Mouse (Mus musculus): ENCODE data around the gene Rnps1. TPM values are rescaled to one million over a fixed set of nuclear protein-coding genes. Genes with fewer than 3 reads are reported as not detected.
"Not testable (repeated sequence)": the region's sequence is repeated elsewhere in the genome, so short reads cannot be mapped to it uniquely, and the experiment has no call there.

The Rnps1 gene
- polyA plus RNA-seq, 1 experiment from 2014 or later: 378 TPM

- not testable (repeated sequence) for H3K9me3 ChIP-seq; H3K27me3 ChIP-seq; H3K36me3 ChIP-seq; H3K9ac ChIP-seq (replicated peaks); H3K27ac ChIP-seq (replicated peaks)
- H3K4me3 ChIP-seq: peak overlapping the region; percentile 83
- peak; percentile 35 for ATAC-seq (ENCODE audit: low FRiP score, low read depth)
- WGBS: 54% methylated on average over 10 of the region's 10 CpGs
- peaks cover 12% of the 10 kb centered on the region for H3K4me1 ChIP-seq
- peak overlapping the region; percentile 67 for H3K4me2 ChIP-seq (replicated peaks)
These were observed 41.3 kb downstream of the Rnps1 start for GRCm38 (mm10) chr17:24455523-24456206.

- H3K4me1 ChIP-seq: no peaks in the 10 kb centered on the region
- ATAC-seq (ENCODE audit: low FRiP score, low read depth): no peak
- no peak overlapping the region for H3K27ac ChIP-seq (replicated peaks)
- H3K9me3 ChIP-seq: no peaks in the 10 kb centered on the region
- H3K27me3 ChIP-seq: no peaks in the 10 kb centered on the region
- 68% methylated on average over 2 of the region's 2 CpGs for WGBS
- no peak overlapping the region for H3K9ac ChIP-seq (replicated peaks)
- no peak overlapping the region for H3K4me3 ChIP-seq
- H3K36me3 ChIP-seq: no peaks in the 10 kb centered on the region
- no peak overlapping the region for H3K4me2 ChIP-seq (replicated peaks)
These were observed 47.2 kb downstream of the Rnps1 start for GRCm38 (mm10) chr17:24461580-24461979.

GRCm38 (mm10) chr17:24462932-24463331 lies 48.6 kb downstream of the Rnps1 start:
- H3K4me3 ChIP-seq: no peak overlapping the region
- no peaks in the 10 kb centered on the region for H3K27me3 ChIP-seq
- no peak overlapping the region for H3K4me2 ChIP-seq (replicated peaks)
- ATAC-seq (ENCODE audit: low FRiP score, low read depth): no peak
- 90% methylated on average over 1 of the region's 1 CpGs for WGBS
- H3K27ac ChIP-seq (replicated peaks): no peak overlapping the region
- H3K9ac ChIP-seq (replicated peaks): no peak overlapping the region
- H3K9me3 ChIP-seq: no peaks in the 10 kb centered on the region
- H3K4me1 ChIP-seq: no peaks in the 10 kb centered on the region
- H3K36me3 ChIP-seq: no peaks in the 10 kb centered on the region

GRCm38 (mm10) chr17:24463374-24464133 lies 49.2 kb downstream of the Rnps1 start:
- H3K4me3 ChIP-seq: no peak overlapping the region
- no peak overlapping the region for H3K4me2 ChIP-seq (replicated peaks)
- H3K4me1 ChIP-seq: no peaks in the 10 kb centered on the region
- no peaks in the 10 kb centered on the region for H3K9me3 ChIP-seq
- no peak overlapping the region for H3K9ac ChIP-seq (replicated peaks)
- H3K27me3 ChIP-seq: no peaks in the 10 kb centered on the region
- H3K36me3 ChIP-seq: no peaks in the 10 kb centered on the region
- WGBS: 60% methylated on average over 6 of the region's 6 CpGs
- ATAC-seq (ENCODE audit: low FRiP score, low read depth): no peak
- no peak overlapping the region for H3K27ac ChIP-seq (replicated peaks)

- Histone ChIP-seq H3K9ac (replicated peaks) (no peak overlapping the region), H3K4me2 (replicated peaks) (no peak overlapping the region), H3K36me3 (peaks cover 4% of the 10 kb centered on the region; the same call in 1 of the 2 replicates), H3K4me1 (peaks cover 24% of the 10 kb centered on the region), H3K27me3 (no peaks in the 10 kb centered on the region), H3K4me3 (no peak overlapping the region), H3K9me3 (no peaks in the 10 kb centered on the region), H3K27ac (replicated peaks) (no peak overlapping the region)
- ATAC-seq (ENCODE audit: low FRiP score, low read depth): no peak
- WGBS: 89% methylated on average over 5 of the region's 5 CpGs
These were observed 54.4 kb downstream of the Rnps1 start for GRCm38 (mm10) chr17:24468636-24469246.

GRCm38 (mm10) chr17:24469336-24469909 lies 55.1 kb downstream of the Rnps1 start:
- Histone ChIP-seq H3K4me1 (peaks cover 24% of the 10 kb centered on the region), H3K36me3 (peaks cover 10% of the 10 kb centered on the region), H3K4me2 (replicated peaks) (peak overlapping the region; percentile 99), H3K4me3 (peak overlapping the region; percentile 76), H3K9me3 (no peaks in the 10 kb centered on the region), H3K9ac (replicated peaks) (peak overlapping the region; percentile 89), H3K27me3 (no peaks in the 10 kb centered on the region), H3K27ac (replicated peaks) (peak overlapping the region; percentile 89)
- 19% methylated on average over 7 of the region's 7 CpGs for WGBS
- no peak for ATAC-seq (ENCODE audit: low FRiP score, low read depth)

- Histone ChIP-seq H3K4me2 (replicated peaks) (peak within 1 kb of the TSS; percentile 99), H3K4me1 (peaks cover 24% of the 10 kb centered on the region), H3K4me3 (peak within 1 kb of the TSS; percentile 76), H3K9me3 (no peaks in the 10 kb centered on the region), H3K27ac (replicated peaks) (peak within 1 kb of the TSS; percentile 89), H3K27me3 (no peaks in the 10 kb centered on the region), H3K9ac (replicated peaks) (peak within 1 kb of the TSS; percentile 89), H3K36me3 (peaks cover 17% of the 10 kb centered on the region)
- under 1% methylated on average over 67 of the region's 75 CpGs for WGBS
- ATAC-seq (ENCODE audit: low FRiP score, low read depth): peak; percentile 98
These were observed 55.7 kb downstream of the Rnps1 start, which contains the start of the genes E4f1 and Pgp for GRCm38 (mm10) chr17:24469910-24470602. Gene E4f1, minus strand, starts transcription at chr17:24470313. Gene Pgp, plus strand, starts transcription at chr17:24470392.

GRCm38 (mm10) chr17:24470701-24471527 lies 56.5 kb downstream of the Rnps1 start:
- Histone ChIP-seq H3K9ac (replicated peaks) (peak overlapping the region; percentile 89), H3K36me3 (peaks cover 25% of the 10 kb centered on the region), H3K4me3 (peak overlapping the region; percentile 76), H3K9me3 (no peaks in the 10 kb centered on the region), H3K4me2 (replicated peaks) (peak overlapping the region; percentile 99), H3K27me3 (no peaks in the 10 kb centered on the region), H3K27ac (replicated peaks) (peak overlapping the region; percentile 89), H3K4me1 (peaks cover 24% of the 10 kb centered on the region)
- ATAC-seq (ENCODE audit: low FRiP score, low read depth): peak; percentile 19; the same call in 1 of the 2 replicates
- under 1% methylated on average over 68 of the region's 68 CpGs for WGBS

GRCm38 (mm10) chr17:24472512-24472911 lies 58.1 kb downstream of the Rnps1 start:
- no peaks in the 10 kb centered on the region for H3K27me3 ChIP-seq
- H3K9ac ChIP-seq (replicated peaks): peak overlapping the region; percentile 89; the same call in 1 of the 2 replicates
- H3K4me3 ChIP-seq: peak overlapping the region; percentile 76; the same call in 1 of the 2 replicates
- WGBS: 95% methylated on average over 4 of the region's 4 CpGs
- no peak for ATAC-seq (ENCODE audit: low FRiP score, low read depth)
- peaks cover 41% of the 10 kb centered on the region for H3K36me3 ChIP-seq
- peak overlapping the region; percentile 99 for H3K4me2 ChIP-seq (replicated peaks)
- no peak overlapping the region; the same call in 1 of the 2 replicates for H3K27ac ChIP-seq (replicated peaks)
- peaks cover 27% of the 10 kb centered on the region for H3K4me1 ChIP-seq
- no peaks in the 10 kb centered on the region for H3K9me3 ChIP-seq

- no peak for ATAC-seq (ENCODE audit: low FRiP score, low read depth)
- peak within 1 kb of the TSS; percentile 30; the same call in 1 of the 2 replicates for H3K27ac ChIP-seq (replicated peaks)
- peak within 1 kb of the TSS; percentile 89; the same call in 1 of the 2 replicates for H3K9ac ChIP-seq (replicated peaks)
- H3K27me3 ChIP-seq: no peaks in the 10 kb centered on the region
- H3K4me1 ChIP-seq: peaks cover 36% of the 10 kb centered on the region
- H3K4me3 ChIP-seq: no peak within 1 kb of the TSS
- WGBS: 72% methylated on average over 6 of the region's 6 CpGs
- H3K36me3 ChIP-seq: peaks cover 41% of the 10 kb centered on the region
- no peaks in the 10 kb centered on the region for H3K9me3 ChIP-seq
- H3K4me2 ChIP-seq (replicated peaks): peak within 1 kb of the TSS; percentile 99; the same call in 1 of the 2 replicates
These were observed 59.4 kb downstream of the Rnps1 start, which contains the start of gene Bricd5 for GRCm38 (mm10) chr17:24473612-24474275. Gene Bricd5, plus strand, starts transcription at chr17:24473884.
